2 mouse cellular contexts compared by ENCODE assay signal in the genomic region with DNA sequence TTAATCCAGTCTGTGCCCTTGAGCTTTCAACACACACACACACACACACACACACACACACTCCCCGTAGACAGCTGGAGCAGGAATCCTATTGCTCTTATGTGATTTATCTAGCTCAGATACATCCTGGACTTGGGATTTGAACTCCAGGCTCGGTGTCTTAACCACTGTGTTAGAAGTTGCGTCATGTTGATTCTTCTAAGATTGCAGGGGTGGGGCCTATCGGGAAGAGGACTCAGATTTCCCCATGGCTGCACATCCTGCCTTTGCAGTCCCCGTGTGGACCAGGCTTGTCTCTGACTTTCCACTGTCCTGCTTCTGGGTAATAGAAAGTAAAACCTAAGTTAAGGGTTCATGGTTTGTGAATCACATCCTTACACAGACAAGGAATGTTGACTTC.
TF ChIP-seq lines count a peak whose summit lies in the region.

No protein-coding gene starts in this region.

TF ChIP-seq in MEL, 35 proteins besides CTCF, POLR2A, EP300 and RAD21:
- peak; percentile 44; the same call in 1 of the 2 replicates for TF ChIP-seq SIN3A (IDR thresholded peaks at IDR 0.05; ENCODE audit: low read length)
- no peak for TF ChIP-seq TAL1 (IDR thresholded peaks at IDR 0.05; ENCODE audit: low read length)

TF ChIP-seq in myocyte, 11 proteins besides CTCF, POLR2A, EP300 and RAD21:
- TF ChIP-seq CEBPB (IDR thresholded peaks at IDR 0.05; ENCODE audit: insufficient read depth, poor library complexity, severe bottlenecking) (peak; percentile 69), MYOG (IDR thresholded peaks at IDR 0.05; ENCODE audit: control insufficient read depth in 1 of 3, insufficient read depth in 1 of 3, insufficient read length in 2 of 3, low read depth in 2 of 3) (no peak)
